Mouse (Mus musculus): ENCODE measurements around the gene Ttc7b. TPM values are rescaled to one million over a fixed set of nuclear protein-coding genes. Genes with fewer than 3 reads are reported as not detected.

Gene Ttc7b
- polyA plus RNA-seq, 1 experiment from 2014 or later: 10.8 TPM

DNA sequence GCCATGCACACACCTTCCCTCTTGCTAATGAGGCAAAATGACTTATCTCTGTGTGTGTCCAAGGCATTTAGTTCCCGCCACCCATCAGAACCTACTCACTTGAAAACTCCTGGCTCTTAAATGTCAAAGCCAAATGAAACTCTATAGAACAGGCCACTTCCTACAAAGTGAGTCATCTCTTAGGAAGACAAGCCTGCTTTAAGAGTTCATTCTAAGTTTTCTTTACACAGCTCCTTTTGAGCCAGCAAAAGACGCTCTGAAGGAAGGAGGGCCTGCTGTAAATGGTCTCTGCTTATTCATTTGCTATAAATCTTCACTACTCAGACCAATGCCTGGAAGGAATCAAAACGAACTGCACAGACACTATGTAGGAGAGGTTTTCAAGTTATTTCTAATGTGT is 116.2 kb downstream of the Ttc7b start:
- 74% methylated on average over 3 of the region's 3 CpGs for WGBS
- peaks cover 18% of the 10 kb centered on the region for H3K4me1 ChIP-seq (replicated peaks)
- no peak overlapping the region for H3K9ac ChIP-seq
- H3K36me3 ChIP-seq: peaks cover 21% of the 10 kb centered on the region; the same call in 1 of the 2 replicates
- no peaks in the 10 kb centered on the region for H3K27me3 ChIP-seq
- no peak for ATAC-seq (ENCODE audit: low FRiP score, low read depth)
- no peak overlapping the region for H3K4me2 ChIP-seq
- H3K27ac ChIP-seq (replicated peaks): no peak overlapping the region
- no peaks in the 10 kb centered on the region for H3K9me3 ChIP-seq
- no peak overlapping the region for H3K4me3 ChIP-seq

DNA sequence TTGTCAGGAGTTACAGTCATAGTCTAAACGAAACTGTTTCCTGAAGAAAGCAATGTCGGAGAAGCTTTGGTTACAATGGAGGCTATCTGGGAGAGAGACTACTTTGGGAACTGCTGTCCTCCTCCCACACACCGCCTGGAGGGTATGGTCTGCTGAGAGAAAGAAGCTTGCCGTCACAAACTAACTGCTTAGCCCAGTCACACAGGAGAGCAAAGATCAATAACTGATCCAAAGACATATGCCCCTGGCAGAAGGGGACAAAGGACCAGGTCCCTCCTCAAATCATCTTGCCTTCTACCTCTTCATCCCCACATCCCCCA is 117.7 kb downstream of the Ttc7b start:
- Histone ChIP-seq H3K4me2 (no peak overlapping the region), H3K4me1 (replicated peaks) (peaks cover 19% of the 10 kb centered on the region), H3K4me3 (no peak overlapping the region), H3K9ac (no peak overlapping the region), H3K9me3 (no peaks in the 10 kb centered on the region), H3K27ac (replicated peaks) (no peak overlapping the region), H3K27me3 (no peaks in the 10 kb centered on the region), H3K36me3 (peaks cover 21% of the 10 kb centered on the region; the same call in 1 of the 2 replicates)
- no peak for ATAC-seq (ENCODE audit: low FRiP score, low read depth)
- 88% methylated on average over 4 of the region's 4 CpGs for WGBS

DNA sequence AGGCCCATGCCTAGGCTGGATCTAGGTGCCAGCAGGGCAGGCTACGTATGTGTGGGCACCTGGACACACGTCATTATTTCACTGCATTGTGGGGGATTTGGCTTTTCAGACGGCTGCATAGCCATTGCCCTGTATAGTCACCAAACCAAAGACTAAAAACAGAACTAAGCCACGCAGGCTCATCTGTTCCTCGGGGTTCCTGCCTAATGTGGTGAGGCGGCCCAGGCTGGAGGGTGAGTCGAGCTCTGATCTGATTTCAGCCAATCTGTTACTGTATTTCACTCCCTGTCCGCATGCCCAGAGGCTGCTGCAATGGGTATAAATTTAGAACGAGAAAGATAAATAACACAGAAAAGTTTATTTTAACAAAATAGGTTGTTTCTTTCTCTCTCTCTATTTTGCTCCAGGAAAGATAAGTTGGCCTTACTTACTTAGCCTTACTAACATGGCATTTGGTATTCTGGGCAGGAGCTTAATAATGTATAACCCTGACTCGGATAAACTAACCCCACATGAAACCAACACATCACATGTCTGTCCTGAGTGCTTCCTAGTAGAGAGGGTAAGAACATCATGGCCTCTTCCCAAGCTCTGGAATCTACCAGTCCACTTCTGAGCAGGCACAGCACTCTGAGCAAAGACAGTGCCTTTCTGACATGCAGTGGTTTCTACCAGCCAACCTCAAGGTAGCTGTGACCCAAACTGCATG is 118.2 kb downstream of the Ttc7b start:
- Histone ChIP-seq H3K36me3 (peaks cover 21% of the 10 kb centered on the region; the same call in 1 of the 2 replicates), H3K27ac (replicated peaks) (no peak overlapping the region), H3K4me3 (no peak overlapping the region), H3K27me3 (no peaks in the 10 kb centered on the region), H3K4me1 (replicated peaks) (peaks cover 21% of the 10 kb centered on the region), H3K4me2 (no peak overlapping the region), H3K9me3 (no peaks in the 10 kb centered on the region), H3K9ac (no peak overlapping the region)
- ATAC-seq (ENCODE audit: low FRiP score, low read depth): no peak
- WGBS: 90% methylated on average over 10 of the region's 10 CpGs

DNA sequence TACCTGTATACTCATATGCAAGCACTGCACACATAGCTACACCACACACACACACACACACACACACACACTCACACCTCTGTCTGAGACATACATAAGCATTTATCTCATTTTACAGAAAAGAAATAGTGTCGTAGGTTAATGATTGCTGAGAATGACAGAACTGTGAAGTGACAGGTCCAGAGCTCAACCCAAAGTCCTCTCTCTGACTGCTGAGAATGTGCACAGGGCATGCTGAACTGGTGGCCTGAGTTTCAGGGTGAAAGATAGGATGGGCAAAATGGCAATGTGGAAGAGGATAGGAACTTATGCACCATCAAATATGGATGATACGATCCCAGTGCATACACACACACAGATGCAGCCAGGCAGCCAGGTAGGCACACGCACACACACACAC is 120.5 kb downstream of the Ttc7b start:
- H3K9ac ChIP-seq: no peak overlapping the region
- H3K4me3 ChIP-seq: no peak overlapping the region
- H3K27me3 ChIP-seq: no peaks in the 10 kb centered on the region
- peaks cover 21% of the 10 kb centered on the region for H3K36me3 ChIP-seq
- peaks cover 14% of the 10 kb centered on the region for H3K4me1 ChIP-seq (replicated peaks)
- H3K9me3 ChIP-seq: no peaks in the 10 kb centered on the region
- H3K27ac ChIP-seq (replicated peaks): no peak overlapping the region
- H3K4me2 ChIP-seq: no peak overlapping the region
- 88% methylated on average over 3 of the region's 3 CpGs for WGBS
- no peak for ATAC-seq (ENCODE audit: low FRiP score, low read depth)

DNA sequence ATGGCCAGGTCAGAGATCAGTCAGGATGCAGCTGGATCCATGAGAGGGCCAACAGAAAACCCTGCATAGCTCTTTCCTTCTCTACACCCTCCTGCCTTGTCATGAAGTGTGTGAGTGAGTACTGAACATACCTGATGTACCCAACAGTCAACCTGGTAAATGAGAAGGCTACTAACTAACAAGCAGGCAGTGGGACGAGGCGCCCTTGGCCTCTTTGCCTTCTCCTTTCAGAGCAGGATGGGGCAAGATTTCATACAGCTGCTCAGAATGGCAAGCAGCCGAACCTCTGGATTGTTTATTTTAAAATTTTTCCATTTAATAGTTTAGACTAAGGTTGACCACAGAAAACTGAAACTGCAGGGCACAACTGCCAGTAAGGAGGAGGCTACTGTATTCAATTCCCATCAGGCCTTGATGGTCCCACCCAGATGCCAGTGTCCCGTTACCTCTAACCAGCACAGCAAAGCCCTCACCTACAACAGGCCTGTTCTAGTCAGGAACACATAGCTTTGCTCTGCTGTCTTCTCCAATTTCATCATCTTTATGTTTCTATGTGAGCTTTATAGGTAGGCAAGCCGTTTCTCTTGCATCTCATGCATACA is 121.4 kb downstream of the Ttc7b start:
- no peak overlapping the region for H3K4me2 ChIP-seq
- H3K4me1 ChIP-seq (replicated peaks): peaks cover 14% of the 10 kb centered on the region
- H3K9ac ChIP-seq: no peak overlapping the region
- H3K27me3 ChIP-seq: no peaks in the 10 kb centered on the region
- WGBS: 90% methylated on average over 5 of the region's 5 CpGs
- H3K27ac ChIP-seq (replicated peaks): 0 out of 2 replicates have a peak overlapping the region, but pooled peaks have one; percentile 46
- ATAC-seq (ENCODE audit: low FRiP score, low read depth): no peak
- H3K4me3 ChIP-seq: no peak overlapping the region
- peaks cover 26% of the 10 kb centered on the region for H3K36me3 ChIP-seq
- H3K9me3 ChIP-seq: no peaks in the 10 kb centered on the region

DNA sequence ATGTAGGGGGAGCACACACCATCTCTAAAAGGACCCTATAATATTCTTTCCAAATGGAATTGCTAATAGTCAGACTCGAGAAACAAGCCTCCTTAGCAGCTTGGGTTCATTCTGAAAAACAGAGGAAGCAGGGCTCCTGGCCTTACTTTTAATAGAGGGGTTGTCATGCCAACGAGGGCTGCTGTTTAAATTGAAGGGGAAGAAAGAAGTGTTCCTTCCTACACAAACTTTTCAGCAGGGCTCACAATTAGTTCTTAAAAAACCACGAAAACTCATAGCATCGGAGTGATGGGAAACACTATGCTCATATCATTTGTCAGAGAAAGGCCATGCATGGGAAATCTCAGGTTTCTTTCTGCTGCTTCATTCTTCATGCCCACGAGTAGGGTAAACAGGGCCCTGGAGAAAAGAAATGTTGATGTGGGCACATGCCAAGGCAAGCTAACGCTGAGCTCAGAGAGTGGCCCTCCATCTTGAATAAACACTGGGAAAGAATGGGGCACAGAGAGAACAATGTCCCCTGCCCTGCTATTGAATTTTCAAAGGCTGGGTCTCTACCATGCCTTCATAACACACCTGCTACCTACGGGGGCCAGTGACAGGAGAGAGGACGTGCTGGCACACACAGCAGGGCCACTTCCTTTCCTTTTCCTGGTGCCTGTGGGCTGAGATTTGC is 122.2 kb downstream of the Ttc7b start:
- Histone ChIP-seq H3K27me3 (no peaks in the 10 kb centered on the region), H3K9ac (no peak overlapping the region), H3K4me3 (no peak overlapping the region), H3K27ac (replicated peaks) (peak overlapping the region; percentile 46), H3K36me3 (peaks cover 26% of the 10 kb centered on the region), H3K4me1 (replicated peaks) (peaks cover 14% of the 10 kb centered on the region), H3K9me3 (no peaks in the 10 kb centered on the region), H3K4me2 (no peak overlapping the region)
- 43% methylated on average over 8 of the region's 8 CpGs for WGBS
- no peak for ATAC-seq (ENCODE audit: low FRiP score, low read depth)

DNA sequence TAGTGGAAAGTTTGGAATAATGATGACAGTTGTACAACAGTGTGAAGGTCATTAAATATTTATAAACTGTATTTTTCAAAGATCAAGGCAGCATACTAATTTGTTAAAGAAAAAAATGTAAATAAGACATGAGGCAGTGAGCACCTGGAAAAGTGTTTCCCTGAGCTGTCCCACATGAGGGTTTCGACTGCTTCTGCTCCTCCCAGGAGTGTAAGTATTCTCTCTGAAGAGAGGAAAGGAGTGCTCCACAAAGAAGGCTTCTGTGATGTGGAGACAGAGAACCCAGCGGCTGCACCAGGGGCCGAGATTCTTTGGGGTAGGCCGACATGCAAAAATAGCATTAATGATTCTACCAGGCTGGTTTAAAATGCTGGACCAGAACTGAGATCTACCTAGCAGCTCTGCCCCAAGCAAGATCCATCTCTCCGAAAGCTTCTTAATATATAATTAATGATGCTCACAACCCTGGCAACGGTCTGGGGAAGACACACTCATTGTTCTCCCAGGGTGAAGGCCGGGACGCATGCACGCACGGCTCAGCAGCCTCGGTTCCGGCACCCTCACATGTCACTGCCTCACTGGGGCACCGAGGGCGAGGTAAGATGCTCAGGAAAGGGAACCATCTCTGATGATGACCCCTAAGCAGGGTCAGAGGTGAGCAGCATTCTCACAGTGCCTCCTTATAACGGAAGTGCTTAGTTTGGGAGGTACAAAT is 123.0 kb downstream of the Ttc7b start:
- ATAC-seq (ENCODE audit: low FRiP score, low read depth): no peak
- Histone ChIP-seq H3K9ac (no peak overlapping the region), H3K4me1 (replicated peaks) (peaks cover 15% of the 10 kb centered on the region), H3K4me3 (no peak overlapping the region), H3K4me2 (no peak overlapping the region), H3K27ac (replicated peaks) (peak overlapping the region; percentile 46; the same call in 1 of the 2 replicates), H3K36me3 (peaks cover 23% of the 10 kb centered on the region), H3K9me3 (no peaks in the 10 kb centered on the region), H3K27me3 (no peaks in the 10 kb centered on the region)
- 53% methylated on average over 15 of the region's 15 CpGs for WGBS

DNA sequence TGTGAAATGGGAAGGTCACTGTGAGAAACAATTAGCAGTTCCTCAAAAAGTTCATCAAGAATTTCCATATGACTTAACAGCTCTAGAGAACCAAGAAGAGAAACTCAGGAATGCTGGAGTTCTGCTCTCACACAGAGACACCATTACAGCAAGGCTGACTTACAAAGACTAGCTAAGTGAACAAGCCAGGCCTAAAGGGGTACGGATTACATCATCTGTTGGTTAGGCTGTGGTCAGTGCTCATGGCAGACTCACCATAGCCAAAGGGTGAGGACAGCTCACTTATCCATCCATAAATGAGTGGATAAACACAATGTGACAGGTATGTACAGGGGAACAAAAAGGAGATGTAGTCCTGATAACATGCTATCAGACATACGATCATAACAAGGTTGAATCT is 123.8 kb downstream of the Ttc7b start:
- no peak for ATAC-seq (ENCODE audit: low FRiP score, low read depth)
- H3K27ac ChIP-seq (replicated peaks): no peak overlapping the region
- 83% methylated on average over 2 of the region's 2 CpGs for WGBS

DNA sequence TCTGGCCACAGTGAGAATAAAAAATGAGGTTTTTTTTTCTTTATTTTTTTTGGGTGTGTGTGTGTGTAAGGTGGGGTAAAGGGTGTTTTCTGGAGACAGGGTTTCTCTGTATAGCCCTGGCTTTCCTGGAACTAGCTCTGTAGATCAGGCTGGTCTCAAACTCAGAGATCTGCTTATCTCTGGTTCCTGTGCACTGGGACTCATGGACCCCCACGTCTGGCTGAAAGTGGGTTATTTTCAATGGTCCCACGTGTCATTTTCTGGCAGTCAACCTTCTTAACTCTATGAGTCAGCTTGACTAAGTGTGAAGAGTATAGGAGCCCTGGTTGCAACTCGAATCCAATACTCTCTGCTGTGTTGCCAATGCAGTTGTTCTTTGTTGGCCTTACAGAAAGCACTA is 127.1 kb downstream of the Ttc7b start:
- WGBS: 93% methylated on average over 3 of the region's 3 CpGs

More for the DNA sequence above, 123.8 kb downstream of the Ttc7b start:
- Histone ChIP-seq H3K9me3 (no peaks in the 10 kb centered on the region), H3K36me3 (peaks cover 18% of the 10 kb centered on the region), H3K27me3 (no peaks in the 10 kb centered on the region), H3K4me2 (no peak overlapping the region), H3K4me1 (replicated peaks) (peaks cover 22% of the 10 kb centered on the region), H3K9ac (no peak overlapping the region), H3K4me3 (no peak overlapping the region)

DNA sequence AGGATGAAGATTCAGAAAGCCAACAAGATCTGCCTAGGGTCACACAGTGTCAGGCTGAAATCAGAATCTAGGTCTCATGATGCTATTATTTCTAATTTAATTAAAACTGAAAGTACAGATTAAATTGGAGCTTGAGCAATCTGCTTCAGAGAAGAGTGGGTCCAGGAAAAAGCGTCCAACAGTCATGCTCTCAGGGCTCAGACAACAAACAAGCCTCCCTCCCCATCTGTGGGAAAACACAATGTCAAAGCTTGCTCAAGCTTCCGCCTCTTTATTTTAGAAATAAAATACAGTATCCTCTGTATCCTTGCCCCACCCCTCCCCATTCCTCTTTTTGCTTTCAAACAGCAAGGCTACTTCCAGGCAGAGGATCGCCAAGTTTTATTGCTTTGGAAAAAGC is 127.5 kb downstream of the Ttc7b start:
- no peak for ATAC-seq (ENCODE audit: low FRiP score, low read depth)

More for the DNA sequence above, 127.1 kb downstream of the Ttc7b start:
- Histone ChIP-seq H3K4me3 (no peak overlapping the region), H3K4me2 (no peak overlapping the region), H3K9me3 (no peaks in the 10 kb centered on the region), H3K27me3 (no peaks in the 10 kb centered on the region), H3K4me1 (replicated peaks) (peaks cover 18% of the 10 kb centered on the region), H3K27ac (replicated peaks) (no peak overlapping the region), H3K36me3 (peaks cover 5% of the 10 kb centered on the region), H3K9ac (no peak overlapping the region)
- ATAC-seq (ENCODE audit: low FRiP score, low read depth): no peak

DNA sequence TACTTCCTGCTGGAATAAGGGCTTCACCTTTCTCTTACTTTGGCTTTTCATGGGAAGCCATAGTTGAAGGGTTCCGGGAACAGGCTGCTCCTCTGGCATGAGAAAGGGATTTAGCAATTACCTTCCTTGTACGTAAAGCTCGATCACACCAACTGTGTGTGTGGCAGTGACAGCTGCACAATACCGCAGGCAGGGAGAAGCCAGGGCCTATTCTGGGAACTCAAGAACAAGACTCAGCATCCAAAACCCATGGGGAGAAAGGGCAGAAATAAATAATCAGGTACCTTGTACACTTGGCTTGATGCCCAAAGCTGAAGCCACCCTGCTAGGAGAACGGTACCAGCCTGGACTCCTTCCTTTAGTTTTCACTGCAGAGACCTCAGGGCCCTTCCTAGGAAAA is 128.2 kb downstream of the Ttc7b start:
- whole genome bisulfite sequencing: 50% methylated on average over 5 of the region's 5 CpGs
- peaks cover 8% of the 10 kb centered on the region for H3K4me1 ChIP-seq (replicated peaks)
- no peak overlapping the region for H3K4me2 ChIP-seq
- H3K9ac ChIP-seq: no peak overlapping the region
- no peak for ATAC-seq (ENCODE audit: low FRiP score, low read depth)
- H3K27ac ChIP-seq (replicated peaks): 0 out of 2 replicates have a peak overlapping the region, but pooled peaks have one; percentile 27
- no peaks in the 10 kb centered on the region for H3K27me3 ChIP-seq
- H3K9me3 ChIP-seq: no peaks in the 10 kb centered on the region
- peaks cover 5% of the 10 kb centered on the region for H3K36me3 ChIP-seq
- no peak overlapping the region for H3K4me3 ChIP-seq

More for the DNA sequence above, 127.5 kb downstream of the Ttc7b start:
- H3K9me3 ChIP-seq: no peaks in the 10 kb centered on the region
- H3K9ac ChIP-seq: no peak overlapping the region
- no peak overlapping the region for H3K4me3 ChIP-seq
- no peak overlapping the region for H3K4me2 ChIP-seq
- 72% methylated on average over 3 of the region's 3 CpGs for WGBS
- peaks cover 14% of the 10 kb centered on the region for H3K4me1 ChIP-seq (replicated peaks)
- H3K36me3 ChIP-seq: peaks cover 5% of the 10 kb centered on the region
- no peak overlapping the region for H3K27ac ChIP-seq (replicated peaks)
- H3K27me3 ChIP-seq: no peaks in the 10 kb centered on the region

DNA sequence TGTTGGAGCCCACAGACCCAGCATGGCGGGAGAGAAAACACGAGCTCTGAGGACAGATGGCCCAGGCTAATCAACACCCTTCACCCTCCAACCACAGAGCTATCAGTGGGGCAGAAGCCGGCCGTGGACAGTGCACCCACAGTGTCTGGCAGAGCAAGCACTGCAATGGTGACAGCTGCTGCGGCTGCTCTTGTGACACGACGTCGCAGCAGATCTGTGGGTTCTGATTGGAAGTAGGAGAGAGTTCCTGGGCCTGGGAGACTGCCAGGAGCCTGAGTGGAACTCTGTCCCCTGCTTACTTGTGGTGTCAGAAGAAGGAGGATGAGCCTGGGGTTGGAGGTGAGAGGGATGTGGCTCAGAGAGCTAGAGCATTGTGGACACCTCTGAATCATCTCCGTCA is 128.7 kb downstream of the Ttc7b start:
- 71% methylated on average over 9 of the region's 9 CpGs for WGBS
- Histone ChIP-seq H3K4me2 (no peak overlapping the region), H3K27me3 (no peaks in the 10 kb centered on the region), H3K4me3 (no peak overlapping the region), H3K27ac (replicated peaks) (0 out of 2 replicates have a peak overlapping the region, but pooled peaks have one; percentile 27), H3K4me1 (replicated peaks) (peaks cover 8% of the 10 kb centered on the region), H3K9ac (no peak overlapping the region), H3K9me3 (no peaks in the 10 kb centered on the region), H3K36me3 (peaks cover 9% of the 10 kb centered on the region)
- no peak for ATAC-seq (ENCODE audit: low FRiP score, low read depth)
